ENCODE assay signal across 8 mouse cellular contexts in genomic region chr3:89147101-89147978, GRCm38 (mm10). TPM values are rescaled to one million over a fixed set of nuclear protein-coding genes. Genes with fewer than 3 reads are reported as not detected.
DNase-seq lines count a peak whose midpoint lies in the region; ATAC-seq and TF ChIP-seq lines count a peak whose summit lies in the region.

No protein-coding gene starts in this region.

- H3K36me3 ChIP-seq in forebrain, embryonic 10.5 days (replicated peaks) = no peaks in the 10 kb centered on the region
- no peaks in the 10 kb centered on the region for H3K36me3 ChIP-seq in forebrain, embryonic 16.5 days (ENCODE audit: control insufficient read depth, insufficient read depth)
- H3K36me3 ChIP-seq in embryonic facial prominence, embryonic 10.5 days (replicated peaks) = no peaks in the 10 kb centered on the region
- no peaks in the 10 kb centered on the region for H3K36me3 ChIP-seq in kidney, embryonic 14.5 days (ENCODE audit: control insufficient read depth, insufficient read depth, low read length)
- H3K36me3 ChIP-seq in lung, postnatal 0 days (ENCODE audit: insufficient read depth, low read length) = no peaks in the 10 kb centered on the region

- TF ChIP-seq CTCF in lung, postnatal 0 days (IDR thresholded peaks at IDR 0.05) = no peak

- H3K27ac ChIP-seq in forebrain, embryonic 10.5 days = peak overlapping the region; percentile 56; the same call in 1 of the 2 replicates
- H3K27ac ChIP-seq in forebrain, embryonic 16.5 days (ENCODE audit: low read length) = no peak overlapping the region
- 0 out of 2 replicates have a peak overlapping the region, but pooled peaks have one; percentile 2 for H3K27ac ChIP-seq in embryonic facial prominence, embryonic 10.5 days (replicated peaks)
- H3K27ac ChIP-seq in kidney, embryonic 14.5 days (ENCODE audit: low read depth, low read length) = no peak overlapping the region
- H3K27ac ChIP-seq in lung, postnatal 0 days (ENCODE audit: low read length) = no peak overlapping the region

- H3K9me3 ChIP-seq in forebrain, embryonic 10.5 days = no peaks in the 10 kb centered on the region
- H3K9me3 ChIP-seq in forebrain, embryonic 16.5 days (ENCODE audit: control insufficient read depth, low read length) = no peaks in the 10 kb centered on the region
- no peaks in the 10 kb centered on the region for H3K9me3 ChIP-seq in embryonic facial prominence, embryonic 10.5 days
- no peaks in the 10 kb centered on the region for H3K9me3 ChIP-seq in kidney, embryonic 14.5 days (ENCODE audit: control insufficient read depth, low read length)
- no peaks in the 10 kb centered on the region for H3K9me3 ChIP-seq in lung, postnatal 0 days (ENCODE audit: low read length)

- no peak for TF ChIP-seq EP300 in lung, postnatal 0 days (IDR thresholded peaks at IDR 0.05)

- H3K4me1 ChIP-seq in forebrain, embryonic 10.5 days = peaks cover 41% of the 10 kb centered on the region
- no peaks in the 10 kb centered on the region for H3K4me1 ChIP-seq in forebrain, embryonic 16.5 days (replicated peaks; ENCODE audit: control insufficient read depth, insufficient read depth, low read length)
- H3K4me1 ChIP-seq in embryonic facial prominence, embryonic 10.5 days = peaks cover 34% of the 10 kb centered on the region
- H3K4me1 ChIP-seq in kidney, embryonic 14.5 days (ENCODE audit: control insufficient read depth, insufficient read depth, low read length) = no peaks in the 10 kb centered on the region
- H3K4me1 ChIP-seq in lung, postnatal 0 days (ENCODE audit: insufficient read depth, low read depth, low read length) = no peaks in the 10 kb centered on the region

- peak overlapping the region; percentile 40 for H3K4me3 ChIP-seq in forebrain, embryonic 10.5 days
- no peak overlapping the region for H3K4me3 ChIP-seq in forebrain, embryonic 16.5 days (replicated peaks; ENCODE audit: low read length)
- peak overlapping the region; percentile 50 for H3K4me3 ChIP-seq in embryonic facial prominence, embryonic 10.5 days
- H3K4me3 ChIP-seq in kidney, embryonic 14.5 days (ENCODE audit: low read length) = peak overlapping the region; percentile 25
- peak overlapping the region; percentile 17; the same call in 1 of the 2 replicates for H3K4me3 ChIP-seq in lung, postnatal 0 days (ENCODE audit: low read depth, low read length)

- no peak for DNase-seq in forebrain, embryonic 10.5 days (ENCODE audit: extremely low spot score, low spot score)
- peak; percentile 29 for DNase-seq in embryonic facial prominence, embryonic 10.5 days (ENCODE audit: low spot score)
- peak; percentile 55 for DNase-seq in lung, postnatal 0 days (ENCODE audit: low spot score)
- no peak for DNase-seq in ovary, postnatal 10 days (ENCODE audit: low spot score)
- no peak for DNase-seq in spleen, adult 18-20 months
- no peak for DNase-seq in MN1 (ENCODE audit: low spot score)

- peaks cover 78% of the 10 kb centered on the region for H3K27me3 ChIP-seq in forebrain, embryonic 10.5 days (ENCODE audit: poor library complexity, severe bottlenecking)
- H3K27me3 ChIP-seq in forebrain, embryonic 16.5 days (replicated peaks; ENCODE audit: control insufficient read depth, insufficient read depth, low read length) = no peaks in the 10 kb centered on the region
- peaks cover 73% of the 10 kb centered on the region for H3K27me3 ChIP-seq in embryonic facial prominence, embryonic 10.5 days (replicated peaks; ENCODE audit: low read depth, poor library complexity, severe bottlenecking)
- peaks cover 32% of the 10 kb centered on the region for H3K27me3 ChIP-seq in kidney, embryonic 14.5 days (ENCODE audit: control insufficient read depth, insufficient read depth, low read length)
- H3K27me3 ChIP-seq in lung, postnatal 0 days (replicated peaks; ENCODE audit: insufficient read depth, low read length) = 0 out of 2 replicates have a peak, but pooled peaks cover 4% of the 10 kb centered on the region

- WGBS in forebrain, embryonic 10.5 days = 22% methylated on average over 26 of the region's 26 CpGs
- WGBS in forebrain, embryonic 16.5 days = 25% methylated on average over 26 of the region's 26 CpGs
- 20% methylated on average over 26 of the region's 26 CpGs for WGBS in embryonic facial prominence, embryonic 10.5 days
- WGBS in kidney, embryonic 14.5 days = 25% methylated on average over 26 of the region's 26 CpGs
- 25% methylated on average over 26 of the region's 26 CpGs for WGBS in lung, postnatal 0 days

- no peak overlapping the region for H3K9ac ChIP-seq in forebrain, embryonic 16.5 days (replicated peaks; ENCODE audit: low read depth, low read length)
- H3K9ac ChIP-seq in kidney, embryonic 14.5 days (ENCODE audit: low read depth, low read length) = peak overlapping the region; percentile 35; the same call in 1 of the 2 replicates
- H3K9ac ChIP-seq in lung, postnatal 0 days (replicated peaks; ENCODE audit: low read depth) = no peak overlapping the region

- no peak for ATAC-seq in forebrain, embryonic 16.5 days
- peak; percentile 81 for ATAC-seq in kidney, embryonic 14.5 days (ENCODE audit: low FRiP score, low TSS enrichment)
- ATAC-seq in lung, postnatal 0 days = peak; percentile 84

- H3K4me2 ChIP-seq in forebrain, embryonic 16.5 days (ENCODE audit: low read length) = no peak overlapping the region
- peak overlapping the region; percentile 46 for H3K4me2 ChIP-seq in kidney, embryonic 14.5 days (replicated peaks; ENCODE audit: low read depth, low read length)
- H3K4me2 ChIP-seq in lung, postnatal 0 days (replicated peaks; ENCODE audit: low read depth, low read length) = peak overlapping the region; percentile 49

RNA-seq across cellular contexts. Expression of gene Pklr, which starts 11.4 kb away (rescaled TPM):
- 4.5 and 5.6 TPM in 2 replicates for polyA plus RNA-seq in forebrain, embryonic 10.5 days (2016; fragmentation: Nextera tagmentation; extraction: Ambion mirVana)
- polyA plus RNA-seq in forebrain, embryonic 16.5 days (2015; fragmentation: Nextera tagmentation; extraction: Ambion mirVana) = 0.13 TPM in 1 of 2 replicates, not detected in the other
- polyA plus RNA-seq in embryonic facial prominence, embryonic 10.5 days (2016; fragmentation: Nextera tagmentation; extraction: Ambion mirVana) = 2.8 and 3.2 TPM in 2 replicates
- polyA plus RNA-seq in kidney, embryonic 14.5 days (2014; fragmentation: Nextera tagmentation; extraction: Ambion mirVana) = 1.3 and 1.5 TPM in 2 replicates
- 0.14 and 0.32 TPM in 2 replicates for polyA plus RNA-seq in lung, postnatal 0 days (2015; fragmentation: Nextera tagmentation; extraction: Ambion mirVana)

RNA-seq across cellular contexts. Expression of gene Hcn3, which starts 12.7 kb away (rescaled TPM):
- 4.8 and 5.5 TPM in 2 replicates for polyA plus RNA-seq in forebrain, embryonic 10.5 days (2016; fragmentation: Nextera tagmentation; extraction: Ambion mirVana)
- 34.0 and 39.6 TPM in 2 replicates for polyA plus RNA-seq in forebrain, embryonic 16.5 days (2015; fragmentation: Nextera tagmentation; extraction: Ambion mirVana)
- polyA plus RNA-seq in embryonic facial prominence, embryonic 10.5 days (2016; fragmentation: Nextera tagmentation; extraction: Ambion mirVana) = 3.5 and 3.6 TPM in 2 replicates
- polyA plus RNA-seq in kidney, embryonic 14.5 days (2014; fragmentation: Nextera tagmentation; extraction: Ambion mirVana) = 0.49 and 0.73 TPM in 2 replicates
- 0.19 and 0.31 TPM in 2 replicates for polyA plus RNA-seq in lung, postnatal 0 days (2015; fragmentation: Nextera tagmentation; extraction: Ambion mirVana)

RNA-seq across cellular contexts. Expression of gene Clk2, which starts 17.3 kb away (rescaled TPM):
- 33.7 and 34.2 TPM in 2 replicates for polyA plus RNA-seq in forebrain, embryonic 10.5 days (2016; fragmentation: Nextera tagmentation; extraction: Ambion mirVana)
- polyA plus RNA-seq in forebrain, embryonic 16.5 days (2015; fragmentation: Nextera tagmentation; extraction: Ambion mirVana) = 19.2 and 23.9 TPM in 2 replicates
- polyA plus RNA-seq in embryonic facial prominence, embryonic 10.5 days (2016; fragmentation: Nextera tagmentation; extraction: Ambion mirVana) = 33.6 and 36.2 TPM in 2 replicates
- 33.8 and 35.1 TPM in 2 replicates for polyA plus RNA-seq in kidney, embryonic 14.5 days (2014; fragmentation: Nextera tagmentation; extraction: Ambion mirVana)
- 16.2 and 17.7 TPM in 2 replicates for polyA plus RNA-seq in lung, postnatal 0 days (2015; fragmentation: Nextera tagmentation; extraction: Ambion mirVana)

RNA-seq across cellular contexts. Expression of gene Scamp3, which starts 29.9 kb away (rescaled TPM):
- 100 and 103 TPM in 2 replicates for polyA plus RNA-seq in forebrain, embryonic 10.5 days (2016; fragmentation: Nextera tagmentation; extraction: Ambion mirVana)
- polyA plus RNA-seq in forebrain, embryonic 16.5 days (2015; fragmentation: Nextera tagmentation; extraction: Ambion mirVana) = 125 and 128 TPM in 2 replicates
- 108 and 117 TPM in 2 replicates for polyA plus RNA-seq in embryonic facial prominence, embryonic 10.5 days (2016; fragmentation: Nextera tagmentation; extraction: Ambion mirVana)
- polyA plus RNA-seq in kidney, embryonic 14.5 days (2014; fragmentation: Nextera tagmentation; extraction: Ambion mirVana) = 84.6 and 107 TPM in 2 replicates
- 89.6 and 94.2 TPM in 2 replicates for polyA plus RNA-seq in lung, postnatal 0 days (2015; fragmentation: Nextera tagmentation; extraction: Ambion mirVana)

RNA-seq across cellular contexts. Expression of gene Fam189b, which starts 35.6 kb away (rescaled TPM):
- 25.1 and 25.6 TPM in 2 replicates for polyA plus RNA-seq in forebrain, embryonic 10.5 days (2016; fragmentation: Nextera tagmentation; extraction: Ambion mirVana)
- polyA plus RNA-seq in forebrain, embryonic 16.5 days (2015; fragmentation: Nextera tagmentation; extraction: Ambion mirVana) = 26.5 and 30.7 TPM in 2 replicates
- polyA plus RNA-seq in embryonic facial prominence, embryonic 10.5 days (2016; fragmentation: Nextera tagmentation; extraction: Ambion mirVana) = 29.0 and 30.8 TPM in 2 replicates
- polyA plus RNA-seq in kidney, embryonic 14.5 days (2014; fragmentation: Nextera tagmentation; extraction: Ambion mirVana) = 34.5 and 49.3 TPM in 2 replicates
- polyA plus RNA-seq in lung, postnatal 0 days (2015; fragmentation: Nextera tagmentation; extraction: Ambion mirVana) = 6.6 and 8.4 TPM in 2 replicates

Comparison
In these comparisons a context has a peak if more than half of its experiments do, and no peak if none do; other contexts are left out.
1. H3K27ac ChIP-seq: peak in forebrain, embryonic 10.5 days (single experiment) and embryonic facial prominence, embryonic 10.5 days (single experiment); none in forebrain, embryonic 16.5 days (single experiment), kidney, embryonic 14.5 days (single experiment) and lung, postnatal 0 days (single experiment).
2. DNase-seq: peak in embryonic facial prominence, embryonic 10.5 days (single experiment) and lung, postnatal 0 days (single experiment); none in forebrain, embryonic 10.5 days (single experiment), ovary, postnatal 10 days (single experiment), spleen, adult 18-20 months (0 of 2) and MN1 (single experiment).